Mouse (Mus musculus) stomach, postnatal 0 days (tissue): Measurements from ENCODE around the gene Ltbr.

Experiments used
- CTCF ChIP-seq: IDR thresholded peaks from 2 replicates; pipeline ENCODE4 v1.5.1; 2016; ENCODE audit warnings: antibody characterized with exemption, low read depth, mild to moderate bottlenecking, moderate library complexity
- EP300 ChIP-seq: optimal IDR thresholded peaks from 2 replicates; pipeline ENCODE3; 2016; ENCODE audit warnings: antibody characterized with exemption

GRCm38 (mm10) chr6:125274841-125275563 is 38.7 kb downstream of the Ltbr start:
- TF ChIP-seq CTCF = peak; percentile 80
- TF ChIP-seq EP300 = no peak
